Mouse (Mus musculus) megakaryocyte, embryonic 14.5 days (primary cell): ENCODE measurements at regions not wholly inside any gene's neighbourhood (a gene's known extent, or its start where the extent isn't known, plus 50 kb on each side); places are given as distances from the start of the nearest gene placed in this dataset.

Source experiments
- FLI1 ChIP-seq: IDR thresholded peaks from 2 replicates; pipeline ENCODE4 v1.6.1; 2012; ENCODE audit warnings: low read length, inconsistent platforms, mixed read lengths
- GATA1 ChIP-seq: IDR thresholded peaks from 3 replicates; pipeline ENCODE4 v1.6.1; 2012; ENCODE audit warnings: mixed read lengths, low read length, inconsistent platforms, borderline replicate concordance

GRCm38 (mm10) chr2:78022756-78023155 is 76.6 kb upstream of the Cwc22 start:
- TF ChIP-seq GATA1, result no peak
- TF ChIP-seq FLI1, result no peak
